Mouse (Mus musculus): ENCODE data around the gene Samd4b. TPM values are rescaled to one million over a fixed set of nuclear protein-coding genes. Genes with fewer than 3 reads are reported as not detected.

The Samd4b gene
- polyA plus RNA-seq, 1 experiment = 83.9 TPM

DNA sequence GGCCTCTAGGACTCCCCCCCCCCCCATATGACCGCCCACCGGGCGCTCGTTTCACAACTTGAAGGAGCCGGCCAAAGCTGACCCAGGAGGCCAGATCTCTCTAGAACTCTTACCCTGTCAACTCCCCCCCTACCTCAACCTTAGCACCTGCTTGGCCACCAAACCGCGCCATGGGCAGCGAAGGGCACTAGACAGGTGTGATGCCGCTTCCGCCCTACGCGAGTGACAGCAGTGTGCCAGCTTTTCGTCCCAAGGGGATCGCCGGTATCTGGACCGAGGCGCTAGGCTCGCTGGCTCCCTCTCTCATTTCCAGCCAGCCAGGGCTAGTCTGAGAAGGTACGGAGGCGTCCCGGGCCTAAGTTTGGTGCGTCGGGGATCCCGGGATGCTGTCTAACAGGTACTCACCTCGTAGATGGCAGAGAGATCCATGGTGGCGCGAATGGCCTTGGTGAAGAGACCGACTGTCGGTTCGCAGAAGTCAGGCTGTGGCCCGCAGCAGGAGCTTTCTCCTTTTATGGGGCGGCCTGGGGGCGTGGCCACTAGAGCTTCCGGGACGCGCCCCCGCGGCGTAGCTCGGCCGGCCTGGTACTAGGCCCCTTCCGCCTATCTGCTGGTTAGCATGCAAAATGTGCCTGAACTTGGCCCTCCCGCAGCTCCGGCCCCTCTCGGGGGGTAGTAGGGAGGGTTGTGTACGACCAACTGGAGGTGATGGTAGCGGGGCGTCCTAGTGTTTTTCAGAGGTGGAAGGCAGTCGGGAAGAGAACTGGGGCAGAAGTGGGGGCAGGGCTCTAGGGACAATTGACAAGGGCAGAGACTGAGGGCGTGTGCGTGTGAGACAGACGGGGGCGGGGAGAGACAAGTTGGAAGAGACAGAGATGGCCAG lies 218.9 kb downstream of the Samd4b start:
- DNase-seq (ENCODE audit: low read depth) = peak; percentile 90
- peak; percentile 57; the same call in 1 of the 2 replicates for TF ChIP-seq POLR2A (IDR thresholded peaks at IDR 0.05; ENCODE audit: borderline replicate concordance, extremely low read depth, insufficient read depth, insufficient read length, poor library complexity, severe bottlenecking)
- TF ChIP-seq CTCF (IDR thresholded peaks at IDR 0.05; ENCODE audit: borderline replicate concordance, extremely low read depth, insufficient read depth, insufficient read length) = no peak

GRCm38 (mm10) chr7:28378066-28378690 lies 219.8 kb downstream of the Samd4b start:
- TF ChIP-seq CTCF (IDR thresholded peaks at IDR 0.05; ENCODE audit: borderline replicate concordance, extremely low read depth, insufficient read depth, insufficient read length) (no peak), POLR2A (IDR thresholded peaks at IDR 0.05; ENCODE audit: borderline replicate concordance, extremely low read depth, insufficient read depth, insufficient read length, poor library complexity, severe bottlenecking) (no peak)

DNA sequence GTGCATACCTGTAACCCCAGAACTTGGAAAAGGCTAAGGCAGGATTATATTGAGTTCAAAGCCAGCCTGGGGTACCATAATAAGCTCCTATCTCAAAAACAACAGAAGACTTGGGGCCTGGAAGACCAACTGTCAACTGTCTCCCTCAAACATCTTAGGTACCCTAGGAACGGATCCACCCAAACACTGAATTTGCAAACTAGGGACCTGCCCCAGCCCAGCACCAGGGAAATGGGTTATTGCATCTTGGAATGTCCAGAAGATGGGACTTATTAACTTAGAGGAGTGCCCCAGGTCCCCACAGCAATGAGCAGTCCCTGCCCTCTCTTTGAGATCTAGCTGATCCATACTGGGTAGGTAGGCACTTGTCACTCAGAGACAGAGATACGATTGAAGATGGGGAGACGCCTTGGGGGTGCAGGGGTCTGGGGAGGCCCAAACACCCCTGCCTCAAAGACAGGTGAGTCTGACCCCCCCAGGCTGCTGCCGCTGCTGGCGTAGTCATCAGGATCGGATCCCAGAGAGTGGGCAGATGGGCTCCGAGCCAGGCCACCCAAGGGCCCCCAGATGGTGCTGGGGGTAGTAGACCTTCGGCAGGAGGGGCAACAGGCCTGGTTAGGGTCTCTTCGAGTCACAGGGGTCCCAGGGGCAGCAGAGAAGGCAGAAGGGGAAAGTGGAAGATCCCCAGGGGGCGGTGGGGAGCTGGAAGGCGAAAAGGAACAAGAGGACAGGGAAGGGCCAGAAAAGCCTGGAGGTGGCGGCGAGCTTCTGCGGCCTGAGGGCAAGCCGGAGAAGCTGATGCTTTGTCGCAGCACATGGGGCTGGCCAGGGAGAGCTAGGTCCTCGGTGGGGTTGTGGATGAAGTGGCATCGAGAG lies 220.5 kb downstream of the Samd4b start:
- TF ChIP-seq POLR2A (IDR thresholded peaks at IDR 0.05; ENCODE audit: borderline replicate concordance, extremely low read depth, insufficient read depth, insufficient read length, poor library complexity, severe bottlenecking) (no peak), CTCF (IDR thresholded peaks at IDR 0.05; ENCODE audit: borderline replicate concordance, extremely low read depth, insufficient read depth, insufficient read length) (no peak)
- DNase-seq (ENCODE audit: low read depth) = no peak

More at GRCm38 (mm10) chr7:28378066-28378690, 219.8 kb downstream of the Samd4b start:
- DNase-seq (ENCODE audit: low read depth) = no peak

GRCm38 (mm10) chr7:28376011-28376771 lies 221.8 kb downstream of the Samd4b start:
- DNase-seq (ENCODE audit: low read depth) = peak; percentile 53
- TF ChIP-seq POLR2A (IDR thresholded peaks at IDR 0.05; ENCODE audit: borderline replicate concordance, extremely low read depth, insufficient read depth, insufficient read length, poor library complexity, severe bottlenecking) (no peak), CTCF (IDR thresholded peaks at IDR 0.05; ENCODE audit: borderline replicate concordance, extremely low read depth, insufficient read depth, insufficient read length) (no peak)

- TF ChIP-seq CTCF (IDR thresholded peaks at IDR 0.05; ENCODE audit: borderline replicate concordance, extremely low read depth, insufficient read depth, insufficient read length) = no peak
- peak; percentile 79 for TF ChIP-seq POLR2A (IDR thresholded peaks at IDR 0.05; ENCODE audit: borderline replicate concordance, extremely low read depth, insufficient read depth, insufficient read length, poor library complexity, severe bottlenecking)
- peak; percentile 96 for DNase-seq (ENCODE audit: low read depth)
These were observed 222.6 kb downstream of the Samd4b start for GRCm38 (mm10) chr7:28375176-28375921.

GRCm38 (mm10) chr7:28374647-28375046 lies 223.3 kb downstream of the Samd4b start:
- TF ChIP-seq CTCF (IDR thresholded peaks at IDR 0.05; ENCODE audit: borderline replicate concordance, extremely low read depth, insufficient read depth, insufficient read length) (no peak), POLR2A (IDR thresholded peaks at IDR 0.05; ENCODE audit: borderline replicate concordance, extremely low read depth, insufficient read depth, insufficient read length, poor library complexity, severe bottlenecking) (no peak)
- no peak for DNase-seq (ENCODE audit: low read depth)

DNA sequence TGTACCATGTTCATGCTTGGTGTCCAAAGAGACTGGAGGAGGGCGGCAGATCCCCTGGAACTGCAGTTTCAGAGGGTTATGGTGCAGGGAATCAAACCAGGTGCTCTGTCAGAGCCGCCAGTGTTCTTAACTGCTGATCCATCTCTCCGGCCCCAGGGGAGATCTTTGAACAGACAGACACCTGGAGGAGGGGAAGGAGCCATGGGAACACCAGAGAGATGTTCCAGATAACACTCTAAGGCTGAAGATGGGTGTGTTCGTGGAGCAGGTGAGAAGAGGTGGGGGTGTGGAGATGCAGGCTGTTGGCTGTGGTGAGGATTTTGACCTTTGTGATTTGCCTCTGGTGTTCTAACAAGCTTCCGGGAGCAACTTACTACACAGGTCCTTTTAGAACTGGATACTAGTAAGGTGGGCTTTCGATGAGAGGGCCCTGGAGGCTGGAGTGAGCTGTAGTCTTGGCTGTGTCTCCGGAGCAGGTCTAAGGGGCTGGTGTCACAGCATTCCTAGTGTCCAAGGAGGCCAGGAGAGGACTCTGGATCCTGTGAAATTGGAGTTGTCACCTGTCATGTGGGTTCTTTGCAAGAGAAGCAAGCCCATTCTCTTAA lies 224.0 kb downstream of the Samd4b start:
- no peak for TF ChIP-seq CTCF (IDR thresholded peaks at IDR 0.05; ENCODE audit: borderline replicate concordance, extremely low read depth, insufficient read depth, insufficient read length)
- no peak for TF ChIP-seq POLR2A (IDR thresholded peaks at IDR 0.05; ENCODE audit: borderline replicate concordance, extremely low read depth, insufficient read depth, insufficient read length, poor library complexity, severe bottlenecking)
- no peak for DNase-seq (ENCODE audit: low read depth)

DNA sequence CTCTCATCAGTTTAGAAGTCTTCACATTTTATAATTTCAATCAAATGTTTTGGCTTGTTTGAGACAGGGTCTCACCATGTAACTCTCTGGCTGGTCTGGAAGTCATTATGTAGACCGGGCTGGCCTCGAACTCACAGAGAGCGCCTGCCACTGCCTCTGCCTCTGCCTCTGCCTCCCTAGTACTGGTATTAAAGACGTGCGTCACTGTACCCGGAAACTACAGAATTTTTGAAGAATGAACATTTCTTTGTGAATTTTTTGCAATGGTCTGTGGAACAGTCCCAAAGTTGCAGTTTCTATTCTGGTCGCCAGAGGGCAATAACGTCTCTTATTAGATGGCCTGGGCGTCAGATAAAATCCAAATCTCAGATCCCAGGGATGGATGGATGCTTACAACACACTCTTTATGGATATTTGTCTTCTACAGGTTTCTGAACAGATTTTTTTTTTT lies 224.8 kb downstream of the Samd4b start:
- peak; percentile 92 for DNase-seq (ENCODE audit: low read depth)
- TF ChIP-seq CTCF (IDR thresholded peaks at IDR 0.05; ENCODE audit: borderline replicate concordance, extremely low read depth, insufficient read depth, insufficient read length) (peak; percentile 68; the same call in 1 of the 2 replicates), POLR2A (IDR thresholded peaks at IDR 0.05; ENCODE audit: borderline replicate concordance, extremely low read depth, insufficient read depth, insufficient read length, poor library complexity, severe bottlenecking) (no peak)

Measured in brain, embryonic 14.5 days (tissue).